Mouse (Mus musculus): Measurements from ENCODE around the gene Prm2. TPM values are rescaled to one million over a fixed set of nuclear protein-coding genes. Genes with fewer than 3 reads are reported as not detected.
A peak's percentile ranks its signal among the peaks of the same experiment; 100 is the strongest.
"Not testable (repeated sequence)": the region's sequence is repeated elsewhere in the genome, so short reads cannot be mapped to it uniquely, and the experiment has no call there.

The Prm2 gene
- total RNA-seq, 2 experiments from 2014 or later = not detected

DNA sequence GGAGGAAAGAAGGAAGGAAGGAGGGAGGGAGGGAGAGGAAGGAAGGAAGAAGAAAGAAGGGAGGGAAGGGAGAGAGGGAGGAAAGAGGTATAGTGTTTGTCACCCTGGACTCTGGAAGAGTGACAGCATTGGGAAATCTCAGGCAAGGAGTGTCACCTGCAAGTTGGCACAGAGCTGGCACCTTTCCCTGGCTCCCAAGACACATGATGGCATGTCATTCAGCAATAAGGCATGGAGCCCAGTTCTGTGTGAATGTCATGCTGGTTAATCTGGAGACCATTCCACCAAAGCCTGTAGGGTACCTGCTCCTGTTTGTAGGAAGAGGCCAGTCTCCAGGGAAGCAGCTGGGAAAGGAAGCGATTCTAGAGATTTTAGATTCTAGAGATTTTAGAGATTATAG lies 14.4 kb upstream of the Prm2 start:
- DNase-seq = no peak

- no peak for DNase-seq
Observed at GRCm38 (mm10) chr16:10805789-10806527, 10.0 kb upstream of the Prm2 start, which contains the start of gene Prm1. Prm1 (minus strand) TSS chr16:10805839.

- DNase-seq = not testable (repeated sequence)
Observed at GRCm38 (mm10) chr16:10802420-10802819, 6.5 kb upstream of the Prm2 start.

- DNase-seq = no peak
Observed at GRCm38 (mm10) chr16:10790702-10791101, 5.2 kb downstream of the Prm2 start, which contains the start of gene Prm3. Prm3 (minus strand) TSS chr16:10790914.

- no peak for DNase-seq
Observed at GRCm38 (mm10) chr16:10788866-10789265, 7.1 kb downstream of the Prm2 start.

GRCm38 (mm10) chr16:10788271-10788670 lies 7.7 kb downstream of the Prm2 start, which contains the start of gene Tnp2:
Tnp2 (minus strand) TSS chr16:10788660.
- no peak for DNase-seq

DNA sequence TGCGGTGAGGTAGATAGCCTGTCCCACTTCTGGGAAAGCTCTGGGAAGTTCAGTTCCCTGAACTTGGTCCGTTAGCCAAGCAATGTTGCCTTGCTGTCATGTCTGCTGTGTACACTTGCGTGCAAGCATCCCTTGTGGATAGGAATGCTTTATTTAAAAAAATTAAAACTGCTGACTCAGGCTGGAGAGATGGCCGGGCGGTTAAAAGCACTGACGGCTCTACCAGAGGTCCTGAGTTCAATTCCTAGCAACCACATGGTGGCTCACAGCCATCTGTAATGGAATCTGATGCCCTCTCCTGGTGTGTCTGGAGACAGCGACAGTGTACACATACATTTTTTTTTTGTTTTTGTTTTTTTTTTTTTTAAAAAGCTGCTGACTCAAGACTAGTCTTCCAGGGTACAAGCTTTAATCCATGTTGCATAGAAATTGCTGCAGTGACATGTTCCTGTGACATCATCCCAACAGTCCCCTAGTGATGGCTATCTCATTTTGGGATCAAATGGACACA lies 8.3 kb downstream of the Prm2 start:
- no peak for DNase-seq

DNA sequence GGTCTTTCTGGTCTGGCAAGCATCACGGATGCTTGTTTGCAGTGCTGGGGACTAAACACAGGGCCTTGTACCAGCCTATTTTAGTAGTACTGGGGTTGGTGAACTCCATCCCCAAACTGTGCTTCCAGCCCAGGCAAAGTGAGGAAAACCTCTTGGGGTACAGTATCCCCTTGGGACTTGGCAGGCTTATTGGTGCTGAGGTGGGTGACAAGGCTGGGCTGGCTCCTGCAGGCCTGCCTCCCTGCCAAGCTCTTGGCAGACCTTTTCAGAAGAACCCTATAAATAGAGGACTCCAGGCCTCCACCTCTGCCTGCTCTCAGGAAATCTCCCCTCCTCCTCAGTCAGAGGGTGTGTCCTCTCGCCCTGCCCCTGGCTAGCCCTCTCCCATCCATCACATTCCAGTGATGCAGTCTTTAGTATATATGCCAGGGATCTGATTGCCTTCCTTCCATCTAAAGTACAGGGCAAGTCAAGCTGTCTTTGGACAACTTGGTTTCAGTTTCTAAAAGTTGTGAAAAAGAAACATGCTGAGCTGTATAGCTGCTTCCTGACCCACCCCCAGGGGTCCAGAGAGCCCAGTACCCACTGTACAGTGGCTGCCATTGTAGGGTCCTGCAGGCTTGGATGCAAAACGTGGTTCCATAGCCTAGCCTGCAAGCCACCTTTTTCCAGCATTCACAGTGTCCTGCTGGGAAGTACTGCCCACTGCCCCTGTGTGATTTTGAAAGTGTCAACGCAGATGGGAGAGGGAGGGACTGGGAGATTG lies 9.0 kb downstream of the Prm2 start:
- no peak for DNase-seq

DNA sequence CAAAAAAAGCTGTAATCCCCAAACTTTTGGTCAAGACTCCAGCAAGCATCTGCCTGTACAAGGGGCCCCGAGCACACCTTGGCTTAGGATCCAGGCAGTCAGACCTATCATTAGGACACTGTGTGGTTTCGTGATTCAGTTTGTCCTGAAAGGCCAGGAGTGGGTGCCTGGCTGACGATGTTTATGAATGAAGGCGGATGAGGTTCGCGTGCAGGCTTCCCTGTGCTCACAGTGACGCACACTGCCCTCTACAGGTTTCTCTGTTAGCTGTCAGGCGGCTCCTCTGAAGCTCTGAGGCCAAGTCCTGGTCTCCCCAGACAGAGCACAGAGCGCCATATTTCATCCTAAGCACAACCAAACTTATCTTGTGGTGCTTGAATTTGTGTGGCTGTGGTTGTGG lies 9.6 kb downstream of the Prm2 start:
- DNase-seq = peak; percentile 72

DNA sequence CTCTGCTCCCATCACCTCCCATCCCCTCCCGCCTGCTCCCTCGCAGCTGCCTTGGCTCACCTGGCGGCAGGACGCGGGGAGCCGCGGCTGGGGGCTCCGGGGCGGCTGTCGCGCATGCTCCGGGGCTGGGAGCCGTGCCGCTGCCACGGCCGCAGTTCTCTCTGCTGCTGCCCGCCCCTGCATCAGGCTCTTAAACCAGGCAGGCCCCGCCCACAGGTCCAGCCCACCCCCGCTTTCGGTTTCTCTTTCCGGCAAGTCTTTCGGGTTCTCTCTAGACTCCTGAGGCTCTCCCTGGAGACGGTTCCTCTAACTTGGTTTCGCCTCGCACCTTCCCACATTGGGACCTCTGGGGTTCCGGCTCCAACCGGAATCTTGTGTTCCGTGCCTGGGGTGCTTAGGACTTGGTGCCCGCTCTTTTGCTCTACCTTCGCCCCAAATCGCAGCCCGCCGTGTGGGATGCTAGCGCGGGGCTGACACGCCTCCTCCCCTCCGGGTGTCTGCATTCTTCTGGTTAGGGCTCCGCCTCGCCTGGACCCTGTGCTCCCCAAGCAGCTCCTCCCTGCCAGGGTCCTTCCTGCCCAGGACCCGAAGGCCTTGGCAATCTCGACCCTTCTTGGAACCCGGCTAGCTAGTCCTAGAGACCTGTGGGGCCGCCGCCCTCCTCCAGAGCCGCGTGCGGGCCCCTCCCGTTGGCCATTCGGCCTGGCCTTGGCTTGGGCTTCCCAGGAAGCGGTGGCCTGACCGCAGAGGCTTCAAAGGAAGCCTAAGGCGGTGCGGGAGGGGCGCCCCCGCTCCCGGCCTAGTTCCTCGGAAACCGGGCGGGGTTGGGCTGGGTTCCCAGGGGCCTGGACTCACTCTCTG lies 10.3 kb downstream of the Prm2 start, which contains the start of gene Socs1:
Socs1 (minus strand) TSS at position 166 of the 861 bp plus-strand sequence.
- DNase-seq = peak; percentile 87

DNA sequence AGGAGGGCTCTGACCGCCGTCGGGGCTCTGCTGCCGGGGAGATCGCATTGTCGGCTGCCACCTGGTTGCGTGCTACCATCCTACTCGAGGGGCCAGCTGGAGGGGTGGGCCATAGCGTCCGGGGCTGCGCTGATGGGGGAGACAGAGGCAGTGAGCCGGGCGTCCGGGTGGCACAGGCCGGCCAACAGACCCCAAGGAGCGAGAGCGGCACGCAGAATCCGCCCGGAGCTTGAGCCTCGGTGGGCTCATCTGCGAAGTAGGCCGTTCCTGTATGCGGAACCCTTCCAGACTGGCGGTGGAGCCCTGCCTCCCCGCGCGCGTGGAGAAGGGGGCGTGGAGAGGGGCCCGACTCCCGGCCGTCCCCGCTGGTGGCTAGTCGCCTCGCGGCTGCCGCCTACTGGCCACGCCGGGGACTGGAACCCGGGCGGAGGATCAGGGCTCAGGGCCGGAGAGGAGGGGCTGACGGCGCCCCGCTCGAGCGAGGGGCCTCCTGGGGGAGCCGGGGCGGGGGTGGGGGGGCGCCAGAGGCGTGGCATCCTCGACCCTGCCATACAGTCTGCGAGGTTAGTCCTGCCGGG lies 11.1 kb downstream of the Prm2 start:
- peak; percentile 97 for DNase-seq

DNA sequence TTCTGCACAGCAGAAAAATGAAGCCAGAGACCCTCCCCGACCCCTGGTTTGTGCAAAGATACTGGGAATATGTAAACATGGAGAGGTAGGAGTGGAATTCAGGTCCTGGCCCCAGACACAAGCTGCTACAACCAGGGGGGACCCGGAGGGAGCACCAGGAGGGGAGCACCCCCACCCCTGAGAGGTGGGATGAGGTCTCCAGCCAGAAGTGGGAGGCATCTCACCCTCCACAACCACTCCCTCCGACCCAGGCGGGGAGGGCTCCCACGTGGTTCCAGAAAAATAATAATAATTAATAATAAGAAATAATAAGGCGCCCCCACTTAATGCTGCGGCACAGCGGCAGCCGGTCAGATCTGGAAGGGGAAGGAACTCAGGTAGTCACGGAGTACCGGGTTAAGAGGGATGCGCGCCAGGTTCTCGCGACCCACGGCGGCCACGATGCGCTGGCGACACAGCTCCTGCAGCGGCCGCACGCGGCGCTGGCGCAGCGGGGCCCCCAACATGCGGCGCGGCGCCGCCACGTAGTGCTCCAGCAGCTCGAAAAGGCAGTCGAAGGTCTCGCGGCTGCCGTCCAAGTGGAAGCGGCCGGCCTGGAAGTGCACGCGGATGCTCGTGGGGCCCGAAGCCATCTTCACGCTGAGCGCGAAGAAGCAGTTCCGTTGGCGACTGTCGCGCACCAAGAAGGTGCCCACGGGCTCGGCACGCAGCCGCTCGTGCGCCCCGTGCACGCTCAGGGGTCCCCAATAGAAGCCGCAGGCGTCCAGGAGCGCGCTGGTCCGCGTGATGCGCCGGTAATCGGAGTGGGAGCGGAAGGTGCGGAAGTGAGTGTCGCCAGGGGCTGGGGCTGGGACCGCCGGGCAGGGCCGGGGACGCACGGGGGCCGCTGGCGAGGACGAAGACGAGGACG lies 11.8 kb downstream of the Prm2 start:
- peak; percentile 60 for DNase-seq

GRCm38 (mm10) chr16:10783451-10783850 lies 12.5 kb downstream of the Prm2 start:
- DNase-seq = no peak

DNA sequence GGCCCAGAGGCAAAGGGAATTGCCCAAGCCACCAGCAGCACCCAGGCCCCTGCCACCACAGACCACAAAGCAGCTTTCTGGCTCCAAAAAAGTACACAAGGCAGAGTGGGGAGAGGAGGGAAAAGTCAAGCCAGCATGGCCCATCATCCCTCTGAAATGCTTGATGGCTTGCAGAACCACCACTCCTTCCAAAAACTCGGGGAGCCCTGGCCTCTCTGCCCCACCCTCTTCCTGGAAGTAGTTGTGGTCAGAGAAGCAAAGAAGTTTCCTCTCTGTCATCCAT lies 12.8 kb downstream of the Prm2 start:
- no peak for DNase-seq

DNA sequence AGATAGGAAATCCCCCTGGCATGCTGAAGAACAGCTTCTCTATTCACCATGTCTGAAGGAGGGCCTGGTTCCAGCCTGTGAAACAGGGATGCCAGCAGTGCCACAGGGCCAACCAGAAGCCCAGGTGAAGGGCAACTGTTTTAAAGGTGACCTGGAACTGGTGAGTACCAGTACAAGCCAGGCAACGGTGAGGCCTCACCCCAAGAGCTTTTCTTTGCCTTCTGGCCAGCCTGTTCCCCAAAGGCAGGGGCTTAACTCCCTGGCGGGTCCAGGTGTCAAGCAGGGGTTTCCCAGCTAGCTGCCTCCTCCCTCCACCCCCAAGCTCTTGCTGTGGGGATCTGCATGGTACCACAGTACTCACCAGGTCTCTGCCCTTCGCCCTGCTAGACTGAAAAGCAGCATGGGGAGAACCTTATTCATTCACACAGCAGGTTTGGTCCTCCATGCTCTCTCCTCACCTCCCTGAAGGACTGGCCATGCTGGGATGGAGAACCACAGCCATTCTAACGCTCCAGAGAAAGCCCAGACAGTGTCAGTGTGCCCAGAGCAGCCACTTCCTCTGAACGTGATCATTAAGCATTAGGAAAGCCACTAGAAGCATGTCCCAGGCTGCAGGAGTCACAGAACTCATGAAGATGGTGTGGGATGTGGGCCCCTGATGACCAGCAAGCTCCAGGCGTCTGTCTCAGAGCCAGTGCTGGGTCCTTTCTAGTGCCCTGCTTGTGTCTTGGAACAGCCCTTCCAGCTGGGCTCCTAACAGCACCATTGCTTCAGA lies 13.4 kb downstream of the Prm2 start:
- no peak for DNase-seq

- no peak for DNase-seq
Observed at GRCm38 (mm10) chr16:10781862-10782371, 14.0 kb downstream of the Prm2 start.

GRCm38 (mm10) chr16:10780631-10781120 lies 15.3 kb downstream of the Prm2 start:
- DNase-seq = no peak

GRCm38 (mm10) chr16:10777579-10778160 lies 18.3 kb downstream of the Prm2 start:
- DNase-seq = no peak

GRCm38 (mm10) chr16:10776322-10776721 lies 19.6 kb downstream of the Prm2 start:
- DNase-seq = no peak
